Mouse (Mus musculus): Measurements from ENCODE around the gene Gm49388. TPM values are rescaled to one million over a fixed set of nuclear protein-coding genes. Genes with fewer than 3 reads are reported as not detected.
A peak's percentile ranks its signal among the peaks of the same experiment; 100 is the strongest.

The Gm49388 gene
- polyA plus RNA-seq, 1 experiment from 2014 or later, result not detected

DNA sequence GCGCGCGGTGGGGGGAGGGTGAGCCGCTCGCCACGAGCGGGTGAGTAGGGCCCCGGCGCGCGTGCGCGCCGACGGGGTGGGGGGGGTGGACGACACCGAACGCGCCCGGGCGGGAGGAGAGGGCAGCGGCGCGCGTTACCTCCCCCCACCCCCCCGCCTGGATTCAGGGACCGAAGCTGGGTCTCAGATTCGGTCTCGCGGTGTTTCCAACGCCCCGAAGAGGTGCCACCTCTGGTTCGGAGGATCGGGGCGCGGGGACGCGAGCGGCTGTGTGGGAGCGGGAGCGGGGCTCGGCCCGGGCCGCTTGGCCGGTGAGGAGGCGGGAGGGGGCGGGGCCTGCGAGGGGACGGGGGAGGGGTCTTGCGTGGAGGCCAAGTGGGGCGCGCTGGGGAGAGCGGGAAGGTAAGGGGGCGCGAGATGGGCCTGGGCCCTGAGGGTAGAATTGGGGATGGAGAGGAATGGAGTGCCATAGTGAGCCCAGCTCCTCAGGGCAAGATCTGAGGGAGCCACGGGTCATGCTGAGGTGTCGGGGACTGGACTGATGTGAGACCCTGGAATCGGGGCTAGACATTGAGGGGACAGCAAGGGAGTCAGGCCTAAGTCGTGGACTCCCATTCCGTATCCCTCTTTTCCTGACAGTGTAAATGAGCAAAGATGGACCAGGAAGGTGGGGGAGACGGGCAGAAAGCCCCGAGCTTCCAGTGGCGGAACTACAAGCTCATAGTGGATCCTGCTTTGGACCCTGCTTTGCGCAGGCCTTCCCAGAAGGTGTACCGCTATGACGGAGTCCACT, 7.7 kb upstream of the Gm49388 start:
- ATAC-seq (ENCODE audit: insufficient number of reproducible peaks, low FRiP score), result peak; percentile 60
- Histone ChIP-seq H3K9ac (peak overlapping the region; percentile 96), H3K9me3 (replicated peaks) (no peaks in the 10 kb centered on the region), H3K27me3 (replicated peaks) (no peaks in the 10 kb centered on the region), H3K4me3 (peak overlapping the region; percentile 99), H3K4me2 (peak overlapping the region; percentile 94), H3K27ac (ENCODE audit: poor library complexity, severe bottlenecking) (peak overlapping the region; percentile 99), H3K36me3 (peaks cover 44% of the 10 kb centered on the region), H3K4me1 (replicated peaks) (peaks cover 12% of the 10 kb centered on the region)
- 3% methylated on average over 54 of the region's 66 CpGs for WGBS

DNA sequence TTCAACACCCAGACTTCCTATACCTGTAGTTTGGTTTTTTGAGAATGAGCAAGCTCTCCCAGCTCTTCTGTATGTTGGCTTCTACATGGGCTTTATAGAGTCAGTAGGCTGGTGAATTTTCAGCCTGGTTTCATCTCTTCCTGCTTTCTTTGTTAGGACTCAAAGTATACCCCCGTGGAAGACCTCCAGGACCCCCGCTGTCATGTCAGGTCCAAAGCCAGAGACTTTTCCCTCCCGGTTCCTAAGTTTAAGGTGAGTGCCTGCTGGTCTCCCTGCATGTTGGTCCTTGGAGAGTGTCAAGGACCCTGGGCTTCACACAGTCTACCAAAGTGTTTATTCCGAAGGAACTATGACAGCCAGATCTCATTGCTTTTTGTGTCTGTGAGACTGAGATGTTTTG, 7.1 kb upstream of the Gm49388 start:
- Histone ChIP-seq H3K9me3 (replicated peaks) (no peaks in the 10 kb centered on the region), H3K27me3 (replicated peaks) (no peaks in the 10 kb centered on the region), H3K4me3 (peak overlapping the region; percentile 99), H3K36me3 (peaks cover 51% of the 10 kb centered on the region), H3K4me2 (peak overlapping the region; percentile 94), H3K9ac (peak overlapping the region; percentile 96), H3K27ac (ENCODE audit: poor library complexity, severe bottlenecking) (no peak overlapping the region), H3K4me1 (replicated peaks) (peaks cover 12% of the 10 kb centered on the region)
- 77% methylated on average over 4 of the region's 4 CpGs for WGBS
- ATAC-seq (ENCODE audit: insufficient number of reproducible peaks, low FRiP score), result no peak

DNA sequence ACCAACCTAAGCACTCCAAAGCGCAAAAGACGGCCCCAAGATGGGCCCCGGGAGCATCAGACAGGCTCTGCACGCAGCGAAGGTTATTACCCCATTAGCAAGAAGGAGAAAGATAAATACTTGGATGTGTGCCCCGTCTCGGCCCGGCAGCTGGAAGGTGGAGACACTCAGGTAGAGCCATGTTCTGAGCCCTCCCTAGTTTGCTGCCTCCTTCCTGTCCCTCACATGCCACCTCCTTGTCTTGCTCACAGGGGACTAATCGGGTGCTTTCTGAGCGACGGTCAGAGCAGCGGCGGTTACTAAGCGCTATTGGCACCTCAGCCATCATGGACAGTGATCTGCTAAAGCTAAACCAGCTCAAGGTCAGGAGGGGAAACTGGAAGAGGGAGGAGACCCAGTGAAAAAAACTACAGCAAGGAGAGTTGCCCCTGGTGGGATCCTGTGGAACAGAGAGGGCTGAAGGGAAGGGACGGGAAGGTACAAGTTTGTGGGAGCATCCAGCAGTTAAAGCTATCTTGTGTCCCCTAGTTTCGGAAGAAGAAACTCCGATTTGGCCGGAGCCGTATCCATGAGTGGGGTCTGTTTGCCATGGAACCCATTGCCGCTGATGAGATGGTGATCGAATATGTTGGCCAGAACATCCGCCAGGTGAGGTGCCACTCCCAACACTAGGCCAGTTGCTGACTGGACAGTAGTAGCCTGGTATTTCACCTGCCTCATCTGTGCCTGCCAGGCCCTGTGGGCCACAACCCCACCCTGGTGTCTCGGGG, 11.9 kb downstream of the Gm49388 start:
- H3K4me3 ChIP-seq, result no peak overlapping the region
- no peak overlapping the region for H3K9ac ChIP-seq
- no peak overlapping the region for H3K27ac ChIP-seq (ENCODE audit: poor library complexity, severe bottlenecking)
- peaks cover 4% of the 10 kb centered on the region for H3K4me1 ChIP-seq (replicated peaks)
- no peak for ATAC-seq (ENCODE audit: insufficient number of reproducible peaks, low FRiP score)
- 90% methylated on average over 23 of the region's 23 CpGs for WGBS
- H3K4me2 ChIP-seq, result no peak overlapping the region
- no peaks in the 10 kb centered on the region for H3K27me3 ChIP-seq (replicated peaks)
- no peaks in the 10 kb centered on the region for H3K9me3 ChIP-seq (replicated peaks)
- peaks cover 82% of the 10 kb centered on the region for H3K36me3 ChIP-seq

DNA sequence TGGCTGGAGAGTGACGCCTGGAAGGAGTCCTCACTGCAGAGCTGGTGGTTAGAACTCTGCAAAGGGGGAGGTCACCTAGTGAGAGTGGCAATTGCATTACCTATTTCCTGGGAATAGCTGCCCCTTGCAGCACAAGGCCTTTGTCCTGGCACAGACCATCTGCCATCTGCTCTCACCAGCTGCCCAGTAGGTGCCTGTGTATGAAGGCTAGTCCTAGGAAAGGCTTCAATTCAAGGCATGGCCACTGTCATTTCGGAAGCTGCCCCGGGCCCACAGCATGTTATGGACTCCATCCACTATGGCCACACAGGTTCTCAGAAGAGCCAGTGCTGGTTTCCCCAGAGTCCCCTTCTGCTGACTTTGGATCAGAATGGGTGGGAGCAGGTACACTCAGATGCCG, 13.2 kb downstream of the Gm49388 start:
- Histone ChIP-seq H3K4me3 (no peak overlapping the region), H3K4me1 (replicated peaks) (peaks cover 4% of the 10 kb centered on the region), H3K9ac (no peak overlapping the region), H3K27ac (ENCODE audit: poor library complexity, severe bottlenecking) (no peak overlapping the region), H3K9me3 (replicated peaks) (no peaks in the 10 kb centered on the region), H3K36me3 (peaks cover 80% of the 10 kb centered on the region), H3K4me2 (no peak overlapping the region), H3K27me3 (replicated peaks) (no peaks in the 10 kb centered on the region)
- 87% methylated on average over 4 of the region's 4 CpGs for WGBS
- ATAC-seq (ENCODE audit: insufficient number of reproducible peaks, low FRiP score), result no peak

DNA sequence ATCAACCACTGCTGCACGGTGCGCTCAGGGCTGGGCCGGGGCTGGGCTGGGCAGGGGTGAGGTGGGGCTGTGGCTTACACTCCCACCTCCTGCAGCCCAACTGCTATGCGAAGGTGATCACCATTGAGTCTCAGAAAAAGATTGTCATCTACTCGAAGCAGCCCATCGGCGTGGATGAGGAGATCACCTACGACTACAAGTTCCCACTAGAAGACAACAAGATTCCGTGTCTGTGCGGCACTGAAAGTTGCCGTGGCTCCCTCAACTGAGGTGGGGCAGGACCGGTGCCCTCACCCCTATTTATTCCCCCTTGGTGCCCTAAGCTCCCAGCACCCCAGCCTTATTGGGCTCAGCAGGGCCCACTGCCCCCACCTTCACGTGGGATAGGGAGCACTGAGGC, 13.8 kb downstream of the Gm49388 start:
- Histone ChIP-seq H3K4me2 (no peak overlapping the region), H3K4me3 (no peak overlapping the region), H3K27me3 (replicated peaks) (no peaks in the 10 kb centered on the region), H3K27ac (ENCODE audit: poor library complexity, severe bottlenecking) (no peak overlapping the region), H3K36me3 (peaks cover 74% of the 10 kb centered on the region), H3K9me3 (replicated peaks) (no peaks in the 10 kb centered on the region), H3K4me1 (replicated peaks) (peaks cover 4% of the 10 kb centered on the region), H3K9ac (no peak overlapping the region)
- 90% methylated on average over 13 of the region's 13 CpGs for WGBS
- no peak for ATAC-seq (ENCODE audit: insufficient number of reproducible peaks, low FRiP score)

DNA sequence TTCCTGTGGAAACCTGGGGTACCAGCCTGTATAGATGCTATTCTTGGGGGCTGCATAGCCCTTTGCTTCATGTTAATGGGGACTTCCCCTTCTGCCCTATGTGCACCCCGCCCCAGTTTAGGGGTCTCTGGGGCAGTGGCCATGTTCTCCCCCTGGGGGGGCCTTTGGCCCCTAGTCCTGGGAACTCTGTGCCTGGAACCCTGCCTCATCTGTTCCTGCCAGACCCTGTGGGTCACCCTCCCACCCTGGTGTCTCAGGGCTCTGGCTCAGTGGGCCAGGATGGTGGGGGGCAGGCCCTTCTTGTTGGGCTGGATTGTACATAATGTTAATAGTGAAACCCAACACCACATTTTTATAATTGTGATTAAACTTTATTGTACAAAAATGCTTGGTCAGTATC, 14.3 kb downstream of the Gm49388 start:
- Histone ChIP-seq H3K27ac (ENCODE audit: poor library complexity, severe bottlenecking) (no peak overlapping the region), H3K9ac (no peak overlapping the region), H3K4me3 (no peak overlapping the region), H3K4me2 (no peak overlapping the region), H3K4me1 (replicated peaks) (peaks cover 4% of the 10 kb centered on the region), H3K36me3 (peaks cover 69% of the 10 kb centered on the region), H3K27me3 (replicated peaks) (no peaks in the 10 kb centered on the region), H3K9me3 (replicated peaks) (no peaks in the 10 kb centered on the region)
- ATAC-seq (ENCODE audit: insufficient number of reproducible peaks, low FRiP score), result no peak
- 95% methylated on average over 1 of the region's 1 CpGs for WGBS

DNA sequence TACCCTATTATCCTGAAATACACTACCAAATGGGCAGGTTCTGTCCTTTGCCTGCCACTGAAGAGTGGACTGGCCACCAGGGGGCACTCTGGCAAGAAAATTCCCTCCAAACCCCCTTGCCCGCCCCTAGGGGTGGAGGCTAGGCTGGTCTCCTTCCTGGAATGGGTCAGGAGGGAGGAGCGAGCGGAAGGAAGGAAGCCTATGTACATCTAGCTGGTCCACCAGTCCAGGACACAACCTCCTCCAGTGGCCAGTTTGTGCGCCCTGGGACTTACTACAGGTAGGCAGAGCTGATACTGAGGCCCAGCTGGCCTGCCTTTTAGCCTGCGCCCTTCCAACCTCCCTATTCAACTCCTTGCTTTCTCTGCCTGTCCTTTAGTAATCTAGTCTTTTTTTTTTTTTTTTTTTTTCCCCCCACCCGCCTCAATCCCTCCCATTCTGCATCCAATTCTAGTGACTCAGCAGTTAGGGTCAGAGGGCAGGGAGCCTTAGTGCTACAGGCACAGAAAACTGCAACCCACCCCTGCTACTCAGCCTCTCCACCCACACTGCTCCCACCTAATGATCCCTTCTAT, 15.1 kb downstream of the Gm49388 start, which contains the start of gene Hsd3b7:
Gene Hsd3b7 (plus strand): TSS at position 170 of the 575 bp plus-strand sequence.
- peak within 1 kb of the TSS; percentile 51 for H3K9ac ChIP-seq
- 19% methylated on average over 6 of the region's 6 CpGs for WGBS
- H3K9me3 ChIP-seq (replicated peaks), result no peaks in the 10 kb centered on the region
- H3K27ac ChIP-seq (ENCODE audit: poor library complexity, severe bottlenecking), result no peak within 1 kb of the TSS
- H3K4me2 ChIP-seq, result peak within 1 kb of the TSS; percentile 62
- no peaks in the 10 kb centered on the region for H3K27me3 ChIP-seq (replicated peaks)
- H3K36me3 ChIP-seq, result peaks cover 61% of the 10 kb centered on the region
- peaks cover 4% of the 10 kb centered on the region for H3K4me1 ChIP-seq (replicated peaks)
- ATAC-seq (ENCODE audit: insufficient number of reproducible peaks, low FRiP score), result peak; percentile 83
- peak within 1 kb of the TSS; percentile 34 for H3K4me3 ChIP-seq

DNA sequence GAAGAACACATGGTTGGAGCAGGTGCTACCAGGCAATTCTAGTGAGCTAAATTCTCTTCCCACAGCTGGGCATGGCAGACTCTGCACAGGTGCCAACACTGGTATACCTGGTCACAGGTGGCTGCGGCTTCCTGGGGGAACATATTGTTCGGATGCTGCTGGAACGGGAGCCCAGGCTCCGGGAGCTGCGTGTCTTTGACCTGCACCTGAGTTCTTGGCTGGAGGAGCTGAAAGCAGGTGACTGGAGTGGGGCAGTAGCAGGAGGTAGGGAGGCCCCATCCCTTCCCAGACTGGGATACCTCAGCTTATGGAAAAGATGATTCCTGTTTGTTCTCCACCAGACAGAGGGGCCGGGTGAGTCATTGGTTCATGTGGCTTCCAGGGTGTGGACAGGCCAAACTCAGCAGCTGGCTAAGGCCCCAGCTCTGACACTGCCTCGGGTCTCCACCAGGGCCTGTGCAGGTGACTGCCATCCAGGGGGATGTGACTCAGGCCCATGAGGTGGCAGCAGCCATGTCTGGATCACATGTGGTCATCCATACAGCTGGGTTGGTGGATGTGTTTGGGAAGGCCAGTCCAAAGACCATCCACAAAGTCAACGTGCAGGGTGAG, 15.7 kb downstream of the Gm49388 start:
- Histone ChIP-seq H3K9ac (peak overlapping the region; percentile 51), H3K9me3 (replicated peaks) (no peaks in the 10 kb centered on the region), H3K4me2 (peak overlapping the region; percentile 62), H3K4me3 (peak overlapping the region; percentile 34), H3K36me3 (peaks cover 55% of the 10 kb centered on the region), H3K27me3 (replicated peaks) (no peaks in the 10 kb centered on the region), H3K27ac (ENCODE audit: poor library complexity, severe bottlenecking) (no peak overlapping the region), H3K4me1 (replicated peaks) (peaks cover 4% of the 10 kb centered on the region)
- 91% methylated on average over 8 of the region's 8 CpGs for WGBS
- 0 out of 2 replicates have a peak, but pooled peaks have one; percentile 2 for ATAC-seq (ENCODE audit: insufficient number of reproducible peaks, low FRiP score)

DNA sequence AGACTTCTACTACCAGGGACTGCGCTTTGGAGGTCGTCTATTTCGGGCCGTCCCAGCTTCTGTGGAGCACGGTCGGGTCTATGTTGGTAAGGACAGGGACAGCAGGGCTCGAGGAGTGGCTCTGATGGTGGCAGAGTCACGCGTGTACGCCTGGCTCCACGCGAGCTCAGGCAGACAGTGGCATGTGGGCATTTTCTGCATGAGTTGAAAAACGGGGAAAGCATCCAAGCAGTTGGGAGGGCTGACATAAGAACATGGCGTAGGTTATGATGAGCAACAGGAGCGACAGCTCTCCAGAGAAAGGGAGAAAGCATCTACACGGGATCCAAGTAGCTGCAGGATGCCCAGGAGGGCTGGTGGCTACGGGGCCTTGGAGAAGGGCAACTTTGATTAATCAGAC, 16.9 kb downstream of the Gm49388 start:
- Histone ChIP-seq H3K27ac (ENCODE audit: poor library complexity, severe bottlenecking) (no peak overlapping the region), H3K4me2 (no peak overlapping the region)
- WGBS, result 88% methylated on average over 17 of the region's 17 CpGs

DNA sequence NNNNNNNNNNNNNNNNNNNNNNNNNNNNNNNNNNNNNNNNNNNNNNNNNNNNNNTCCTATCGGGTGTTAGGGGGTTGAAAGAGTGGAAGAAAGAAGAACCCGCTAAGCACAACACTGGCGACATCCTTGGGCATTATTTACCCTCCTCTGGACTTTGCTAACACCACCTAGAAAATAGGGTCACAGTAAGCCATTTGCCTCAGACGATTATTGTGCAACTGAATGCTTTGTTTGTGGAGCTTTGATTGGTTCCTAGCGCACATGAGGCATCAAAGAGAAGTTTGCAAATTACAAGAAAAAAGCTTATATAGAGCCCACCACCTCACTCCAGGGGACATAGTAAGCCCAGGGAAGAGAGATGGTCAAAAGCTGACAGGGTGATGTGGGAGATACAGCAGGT, 23.4 kb downstream of the Gm49388 start:
- Histone ChIP-seq H3K9ac (no peak overlapping the region), H3K36me3 (no peaks in the 10 kb centered on the region), H3K4me1 (replicated peaks) (0 out of 2 replicates have a peak, but pooled peaks cover under 1% of the 10 kb centered on the region), H3K27me3 (replicated peaks) (no peaks in the 10 kb centered on the region), H3K4me3 (no peak overlapping the region), H3K9me3 (replicated peaks) (no peaks in the 10 kb centered on the region), H3K4me2 (no peak overlapping the region), H3K27ac (ENCODE audit: poor library complexity, severe bottlenecking) (no peak overlapping the region)
- no peak for ATAC-seq (ENCODE audit: insufficient number of reproducible peaks, low FRiP score)
- 61% methylated on average over 5 of the region's 5 CpGs for WGBS

More for the DNA sequence above, 16.9 kb downstream of the Gm49388 start:
- Histone ChIP-seq H3K9ac (no peak overlapping the region), H3K9me3 (replicated peaks) (no peaks in the 10 kb centered on the region), H3K4me3 (no peak overlapping the region), H3K36me3 (peaks cover 43% of the 10 kb centered on the region), H3K4me1 (replicated peaks) (peaks cover 4% of the 10 kb centered on the region), H3K27me3 (replicated peaks) (no peaks in the 10 kb centered on the region)
- no peak for ATAC-seq (ENCODE audit: insufficient number of reproducible peaks, low FRiP score)

DNA sequence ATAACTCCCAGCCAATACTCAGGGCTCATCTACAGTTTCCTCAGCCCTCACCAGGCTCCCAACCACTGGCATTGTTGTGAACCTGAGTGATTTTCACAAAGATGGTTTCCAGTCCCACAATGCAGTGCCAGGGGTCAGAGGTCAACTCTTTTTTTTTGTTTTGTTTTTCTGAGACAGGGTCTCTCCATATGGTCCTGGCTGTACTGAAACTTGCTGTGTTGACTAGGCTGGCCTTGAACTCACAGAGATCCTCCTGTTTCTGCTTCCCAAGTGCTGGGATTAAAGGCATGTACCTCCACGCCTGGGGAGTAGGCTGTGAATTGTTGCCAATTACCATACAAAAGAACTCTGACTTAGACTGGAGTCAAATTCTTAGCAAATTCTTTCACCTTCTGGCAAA, 24.4 kb downstream of the Gm49388 start:
- H3K9ac ChIP-seq, result no peak overlapping the region
- no peaks in the 10 kb centered on the region for H3K27me3 ChIP-seq (replicated peaks)
- 0 out of 2 replicates have a peak, but pooled peaks cover 2% of the 10 kb centered on the region for H3K4me1 ChIP-seq (replicated peaks)
- no peak overlapping the region for H3K4me3 ChIP-seq
- H3K4me2 ChIP-seq, result no peak overlapping the region
- no peak overlapping the region for H3K27ac ChIP-seq (ENCODE audit: poor library complexity, severe bottlenecking)
- ATAC-seq (ENCODE audit: insufficient number of reproducible peaks, low FRiP score), result no peak
- H3K9me3 ChIP-seq (replicated peaks), result no peaks in the 10 kb centered on the region
- H3K36me3 ChIP-seq, result no peaks in the 10 kb centered on the region
- 87% methylated on average over 1 of the region's 1 CpGs for WGBS
